Mouse (Mus musculus) intestine, embryonic 14.5 days (tissue): ENCODE results near the gene Mipol1. TPM values are rescaled to one million over a fixed set of nuclear protein-coding genes. Genes with fewer than 3 reads are reported as not detected.

ENCODE experiments used
- ATAC-seq: fragments of 200-750 bp; cut with Nextera tagmentation; replicated peaks from 2 replicates; pipeline ENCODE4 v1.8.0; 2017; ENCODE audit warnings: low read depth, moderate number of reproducible peaks, moderate TSS enrichment, moderate library complexity; ENCODE audit not compliant: low FRiP score, low TSS enrichment
- DNase-seq: peaks from one replicate; pipeline ENCODE4 v3.0.0-alpha.2; 2018; ENCODE audit warnings: low spot score
- H3K27ac ChIP-seq: fragments of 300-500 bp; sonication (generic); 2 replicates; pipeline ENCODE4 v1.5.1; 2014; ENCODE audit warnings: low read depth, mild to moderate bottlenecking, control low read depth
- H3K27me3 ChIP-seq: fragments of 300-500 bp; sonication (generic); replicated peaks from 2 replicates; pipeline ENCODE4 v1.6.1; 2014; ENCODE audit warnings: low read length, control low read depth; ENCODE audit not compliant: control insufficient read depth, insufficient read depth
- H3K36me3 ChIP-seq: fragments of 300-500 bp; sonication (generic); 2 replicates; pipeline ENCODE4 v1.6.1; 2014; ENCODE audit warnings: low read length, control low read depth; ENCODE audit not compliant: control insufficient read depth, insufficient read depth
- H3K4me1 ChIP-seq: fragments of 300-500 bp; sonication (generic); replicated peaks from 2 replicates; pipeline ENCODE4 v1.6.1; 2014; ENCODE audit warnings: low read length, control low read depth, mixed read lengths; ENCODE audit not compliant: control insufficient read depth, insufficient read depth
- H3K4me2 ChIP-seq: fragments of 300-500 bp; sonication (generic); 2 replicates; pipeline ENCODE4 v1.6.1; 2014; ENCODE audit warnings: low read length
- H3K4me3 ChIP-seq: fragments of 300-500 bp; sonication (generic); 2 replicates; pipeline ENCODE4 v1.5.1; 2014; ENCODE audit warnings: low read depth, low read length, control low read depth, mixed read lengths
- H3K9ac ChIP-seq: fragments of 300-500 bp; sonication (generic); 2 replicates; pipeline ENCODE4 v1.6.1; 2014; ENCODE audit warnings: mild to moderate bottlenecking, low read length
- H3K9me3 ChIP-seq: fragments of 300-500 bp; sonication (generic); 2 replicates; pipeline ENCODE4 v1.6.1; 2016; ENCODE audit warnings: low read length, control low read depth; ENCODE audit not compliant: control insufficient read depth
- WGBS: fragments of 180-500 bp; shearing (Covaris S2); extraction: QIAGEN DNeasy Blood & Tissue Kit; methylation state at CpG from one replicate; pipeline ENCODE4 v1.1.7; 2014; 5-methylcytosine and 5-hydroxymethylcytosine counted together
- polyA plus RNA-seq: library from polyadenylated mRNA; unstranded; fragments of >200 nt; fragmentation: Nextera tagmentation; extraction: Ambion mirVana; gene quantifications from 2 replicates; pipeline ENCODE4 v1.2.1, GENCODE M21; 2014

Gene Mipol1
- polyA plus RNA-seq, 1 experiment from 2014 or later = 9.8 TPM

- H3K36me3 ChIP-seq = no peaks in the 10 kb centered on the region
- H3K9me3 ChIP-seq = no peaks in the 10 kb centered on the region
- peak overlapping the region; percentile 18; the same call in 1 of the 2 replicates for H3K9ac ChIP-seq
- DNase-seq (peak; percentile 77), ATAC-seq (peak; percentile 90)
- 0 out of 2 replicates have a peak, but pooled peaks cover 5% of the 10 kb centered on the region for H3K4me1 ChIP-seq
- peak overlapping the region; percentile 30 for H3K4me2 ChIP-seq
- peaks cover 84% of the 10 kb centered on the region for H3K27me3 ChIP-seq
- peak overlapping the region; percentile 83 for H3K27ac ChIP-seq
- under 1% methylated on average over 36 of the region's 39 CpGs for WGBS
- H3K4me3 ChIP-seq = no peak overlapping the region
Observed at GRCm38 (mm10) chr12:57534879-57535611, 304.8 kb downstream of the Mipol1 start.

DNA sequence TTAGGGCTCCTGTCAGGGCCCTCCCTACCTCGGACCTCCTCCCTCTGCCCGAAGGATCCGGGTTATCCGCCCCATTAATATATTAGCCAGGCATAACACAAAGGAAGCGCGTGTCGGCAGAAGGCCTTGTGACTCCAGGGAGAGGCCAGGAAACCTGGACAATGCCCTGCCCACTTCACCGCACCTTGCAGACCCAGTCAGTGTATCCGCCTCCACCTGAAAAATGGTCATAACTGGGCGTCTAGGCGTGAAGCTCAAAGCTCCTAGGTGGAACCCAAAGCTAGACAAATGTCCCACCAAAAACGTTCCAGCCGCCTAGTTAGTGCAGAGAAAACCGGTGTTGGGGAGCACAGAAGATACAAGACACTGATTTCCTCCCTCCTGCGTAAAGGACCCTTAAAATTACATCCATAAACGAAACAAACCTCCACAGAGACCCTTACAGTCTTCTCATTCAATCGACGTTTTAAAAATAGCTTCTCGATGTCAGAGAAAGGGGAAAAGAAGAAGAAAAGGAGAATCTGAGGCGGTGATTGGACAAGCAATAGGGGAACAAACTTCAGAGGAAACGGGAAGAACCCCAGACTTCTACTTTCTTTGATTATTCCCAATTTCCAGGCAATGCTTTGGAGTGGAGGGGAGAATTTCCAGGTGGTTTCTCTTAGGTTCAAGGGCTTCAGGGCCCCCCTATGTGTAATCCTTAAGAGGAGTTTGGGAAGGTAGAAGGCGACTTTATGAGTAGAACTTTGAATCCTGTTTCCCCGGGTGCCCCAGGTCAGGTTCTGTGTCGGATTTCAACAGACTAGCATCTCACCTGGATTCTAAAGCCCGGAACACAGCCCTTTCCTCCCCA, 306.1 kb downstream of the Mipol1 start:
- Histone ChIP-seq H3K27me3 (peaks cover 88% of the 10 kb centered on the region), H3K4me1 (0 out of 2 replicates have a peak, but pooled peaks cover 5% of the 10 kb centered on the region), H3K4me2 (peak overlapping the region; percentile 11; the same call in 1 of the 2 replicates), H3K27ac (peak overlapping the region; percentile 83), H3K9me3 (no peaks in the 10 kb centered on the region), H3K9ac (peak overlapping the region; percentile 18; the same call in 1 of the 2 replicates), H3K4me3 (no peak overlapping the region), H3K36me3 (no peaks in the 10 kb centered on the region)
- DNase-seq = peak; percentile 78
- WGBS = 2% methylated on average over 25 of the region's 25 CpGs
- ATAC-seq = no peak; the same call in 1 of the 2 replicates

- Histone ChIP-seq H3K27me3 (peaks cover 89% of the 10 kb centered on the region), H3K4me2 (peak overlapping the region; percentile 11; the same call in 1 of the 2 replicates), H3K36me3 (no peaks in the 10 kb centered on the region), H3K4me3 (no peak overlapping the region), H3K4me1 (0 out of 2 replicates have a peak, but pooled peaks cover 5% of the 10 kb centered on the region), H3K9ac (0 out of 2 replicates have a peak overlapping the region, but pooled peaks have one; percentile 18), H3K9me3 (no peaks in the 10 kb centered on the region), H3K27ac (peak overlapping the region; percentile 83; the same call in 1 of the 2 replicates)
- ATAC-seq = no peak
- DNase-seq = peak; percentile 76
- WGBS = 4% methylated on average over 11 of the region's 11 CpGs
Observed at GRCm38 (mm10) chr12:57536909-57537670, 306.9 kb downstream of the Mipol1 start.

GRCm38 (mm10) chr12:57537791-57538587, 307.8 kb downstream of the Mipol1 start:
- peak overlapping the region; percentile 45 for H3K9ac ChIP-seq
- no peak for ATAC-seq
- H3K4me1 ChIP-seq = 0 out of 2 replicates have a peak, but pooled peaks cover 5% of the 10 kb centered on the region
- peak overlapping the region; percentile 59; the same call in 1 of the 2 replicates for H3K27ac ChIP-seq
- 1% methylated on average over 21 of the region's 21 CpGs for WGBS
- H3K4me3 ChIP-seq = peak overlapping the region; percentile 23
- no peaks in the 10 kb centered on the region for H3K9me3 ChIP-seq
- H3K36me3 ChIP-seq = no peaks in the 10 kb centered on the region
- H3K27me3 ChIP-seq = peaks cover 90% of the 10 kb centered on the region
- peak overlapping the region; percentile 51 for H3K4me2 ChIP-seq
- DNase-seq = peak; percentile 72

DNA sequence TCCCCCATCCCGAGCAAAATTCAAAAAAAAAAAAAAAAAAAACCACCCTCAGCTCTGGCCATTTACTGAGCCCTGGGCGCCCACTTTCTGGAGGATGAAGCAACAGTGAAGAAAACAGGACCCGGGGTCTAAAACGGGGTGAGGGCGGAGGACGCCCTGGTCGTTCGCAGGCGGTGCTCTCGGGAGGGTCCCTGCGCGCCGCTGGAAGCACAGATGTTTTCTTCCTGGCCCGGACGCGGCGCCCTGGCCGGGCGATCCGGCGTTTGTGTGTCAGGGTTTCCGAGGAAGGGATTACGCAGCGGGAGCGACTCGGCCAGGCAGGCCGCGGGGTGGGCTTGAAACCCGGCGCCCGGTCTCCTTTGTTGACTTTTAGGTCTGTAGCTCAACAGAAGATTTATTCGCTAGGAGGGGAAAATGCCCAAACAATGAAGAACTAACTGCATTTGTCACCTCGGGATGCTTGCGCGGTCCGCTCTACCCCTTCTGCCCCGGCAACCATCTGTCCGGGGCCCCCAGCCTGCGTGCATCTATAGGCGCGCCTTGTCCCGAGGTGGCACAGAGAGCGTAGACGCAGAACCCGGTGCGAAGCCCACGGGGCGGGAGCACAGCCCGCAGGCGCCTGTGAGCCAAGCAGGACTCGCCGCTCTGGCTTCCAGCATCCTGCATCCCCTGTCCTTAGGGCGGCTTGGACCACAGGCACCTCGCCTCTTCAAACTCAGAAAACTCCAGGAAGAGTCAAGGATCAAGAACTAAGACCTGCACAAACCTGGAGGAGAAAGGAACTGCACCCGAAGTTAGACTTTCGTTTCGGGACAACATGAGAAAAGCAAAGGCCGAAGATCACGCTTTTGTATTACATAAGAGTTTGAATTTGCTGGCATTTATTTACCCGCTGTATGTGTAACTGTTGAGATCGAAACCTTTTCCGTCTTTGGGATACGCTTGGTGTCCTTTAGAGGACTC, 308.6 kb downstream of the Mipol1 start:
- Histone ChIP-seq H3K9ac (peak overlapping the region; percentile 45), H3K9me3 (no peaks in the 10 kb centered on the region), H3K27me3 (peaks cover 90% of the 10 kb centered on the region), H3K27ac (peak overlapping the region; percentile 59), H3K4me1 (0 out of 2 replicates have a peak, but pooled peaks cover 5% of the 10 kb centered on the region), H3K36me3 (no peaks in the 10 kb centered on the region), H3K4me2 (peak overlapping the region; percentile 51), H3K4me3 (peak overlapping the region; percentile 23)
- WGBS = under 1% methylated on average over 63 of the region's 63 CpGs
- ATAC-seq (no peak), DNase-seq (peak; percentile 89)

- 1% methylated on average over 10 of the region's 10 CpGs for WGBS
- Histone ChIP-seq H3K9ac (peak overlapping the region; percentile 45), H3K4me3 (peak overlapping the region; percentile 23), H3K27me3 (peaks cover 89% of the 10 kb centered on the region), H3K4me1 (0 out of 2 replicates have a peak, but pooled peaks cover 5% of the 10 kb centered on the region), H3K4me2 (peak overlapping the region; percentile 51), H3K36me3 (no peaks in the 10 kb centered on the region), H3K9me3 (no peaks in the 10 kb centered on the region), H3K27ac (peak overlapping the region; percentile 5)
- DNase-seq (peak; percentile 83), ATAC-seq (no peak)
Observed at GRCm38 (mm10) chr12:57539551-57539985, 309.3 kb downstream of the Mipol1 start.

DNA sequence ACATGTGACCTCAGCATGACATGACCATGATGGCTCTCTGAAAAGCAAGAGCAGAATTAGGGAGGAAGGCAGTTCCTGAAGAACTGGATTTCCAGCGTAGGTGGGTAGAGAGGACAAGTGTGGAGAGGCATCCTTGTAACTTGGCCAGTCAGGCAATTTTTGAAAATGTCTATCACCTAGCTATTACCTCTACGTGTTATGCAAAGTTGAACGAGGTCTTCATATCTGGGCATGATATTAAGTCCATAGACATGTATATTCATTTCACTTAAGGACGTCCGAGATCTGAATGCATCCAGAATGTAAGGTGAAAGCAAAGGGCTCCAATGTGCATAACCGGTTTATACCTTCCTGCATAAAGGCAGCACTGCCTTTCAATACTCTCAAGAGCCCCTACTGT, 310.9 kb downstream of the Mipol1 start:
- ATAC-seq (no peak), DNase-seq (peak; percentile 71)
- Histone ChIP-seq H3K36me3 (no peaks in the 10 kb centered on the region), H3K9ac (peak overlapping the region; percentile 30; the same call in 1 of the 2 replicates), H3K4me1 (0 out of 2 replicates have a peak, but pooled peaks cover 11% of the 10 kb centered on the region), H3K4me2 (peak overlapping the region; percentile 45), H3K27me3 (peaks cover 89% of the 10 kb centered on the region), H3K27ac (no peak overlapping the region), H3K9me3 (no peaks in the 10 kb centered on the region), H3K4me3 (peak overlapping the region; percentile 52)
- WGBS = 8% methylated on average over 6 of the region's 6 CpGs
